Mouse (Mus musculus): ENCODE results near the gene Srgap2.

Gene Srgap2

GRCm38 (mm10) chr1:131290648-131291047 is 236.5 kb downstream of the Srgap2 start:
- DNase-seq (ENCODE audit: low spot score) = peak; percentile 69

GRCm38 (mm10) chr1:131288938-131289337 is 238.2 kb downstream of the Srgap2 start:
- DNase-seq (ENCODE audit: low spot score) = no peak

- DNase-seq (ENCODE audit: low spot score) = no peak
These were observed 239.9 kb downstream of the Srgap2 start for GRCm38 (mm10) chr1:131287267-131287666.

GRCm38 (mm10) chr1:131286803-131287202 is 240.3 kb downstream of the Srgap2 start:
- peak; percentile 14 for DNase-seq (ENCODE audit: low spot score)

GRCm38 (mm10) chr1:131284616-131285015 is 242.5 kb downstream of the Srgap2 start:
- no peak for DNase-seq (ENCODE audit: low spot score)

- no peak for DNase-seq (ENCODE audit: low spot score)
These were observed 243.0 kb downstream of the Srgap2 start for GRCm38 (mm10) chr1:131284167-131284566.

- DNase-seq (ENCODE audit: low spot score) = no peak
These were observed 245.4 kb downstream of the Srgap2 start for GRCm38 (mm10) chr1:131281731-131282130.

GRCm38 (mm10) chr1:131280280-131280679 is 246.9 kb downstream of the Srgap2 start:
- DNase-seq (ENCODE audit: low spot score) = no peak

- no peak for DNase-seq (ENCODE audit: low spot score)
These were observed 247.7 kb downstream of the Srgap2 start, which contains the start of gene Ikbke for GRCm38 (mm10) chr1:131279456-131279776. Ikbke (minus strand) TSS chr1:131279606.

- DNase-seq (ENCODE audit: low spot score) = no peak
These were observed 248.3 kb downstream of the Srgap2 start for GRCm38 (mm10) chr1:131278606-131279455.

GRCm38 (mm10) chr1:131276831-131277230 is 250.3 kb downstream of the Srgap2 start:
- DNase-seq (ENCODE audit: low spot score) = no peak

- DNase-seq (ENCODE audit: low spot score) = no peak
These were observed 251.6 kb downstream of the Srgap2 start for GRCm38 (mm10) chr1:131275577-131275976.

GRCm38 (mm10) chr1:131274725-131275539 is 252.2 kb downstream of the Srgap2 start:
- no peak for DNase-seq (ENCODE audit: low spot score)

- DNase-seq (ENCODE audit: low spot score) = peak; percentile 68
These were observed 257.2 kb downstream of the Srgap2 start for GRCm38 (mm10) chr1:131269797-131270578.

- no peak for DNase-seq (ENCODE audit: low spot score)
These were observed 258.4 kb downstream of the Srgap2 start for GRCm38 (mm10) chr1:131268776-131269175.

GRCm38 (mm10) chr1:131263905-131264304 is 263.2 kb downstream of the Srgap2 start:
- DNase-seq (ENCODE audit: low spot score) = no peak

GRCm38 (mm10) chr1:131260309-131260656 is 266.9 kb downstream of the Srgap2 start:
- DNase-seq (ENCODE audit: low spot score) = peak; percentile 53

- DNase-seq (ENCODE audit: low spot score) = no peak
These were observed 267.4 kb downstream of the Srgap2 start for GRCm38 (mm10) chr1:131259632-131260308.

- no peak for DNase-seq (ENCODE audit: low spot score)
These were observed 269.9 kb downstream of the Srgap2 start for GRCm38 (mm10) chr1:131257288-131257687.

GRCm38 (mm10) chr1:131252516-131253250 is 274.5 kb downstream of the Srgap2 start:
- peak; percentile 47 for DNase-seq (ENCODE audit: low spot score)

All from lung, postnatal 25 days (tissue).